ENCODE assay signal across 9 mouse cellular contexts in the genomic region with DNA sequence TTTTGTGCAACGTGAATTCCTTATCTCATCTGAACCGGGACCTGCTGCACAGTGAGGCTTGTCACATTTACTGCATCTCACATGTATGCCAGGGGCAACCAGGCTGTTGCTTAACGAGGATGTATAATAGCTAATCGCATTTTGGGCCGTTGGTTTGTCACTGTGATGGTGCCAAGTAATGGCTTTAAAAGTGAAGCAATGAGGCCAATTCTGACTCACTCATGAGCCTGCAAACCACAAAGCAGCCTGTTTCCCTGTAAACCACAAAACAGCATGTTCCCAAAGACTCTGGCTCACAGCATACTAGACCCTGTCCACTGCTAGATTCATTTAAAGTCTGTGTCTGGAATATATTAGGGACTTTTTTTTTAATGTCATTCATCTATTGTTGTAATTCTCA.
DNase-seq lines count a peak whose midpoint lies in the region; ATAC-seq and TF ChIP-seq lines count a peak whose summit lies in the region.
"Had no signal": no experiment of that assay in that cellular context is flagged by ENCODE, and none has a peak within 500 bp of the region (broad histone marks: within the 10 kb centered on the region; RNA-seq: fewer than 3 reads in every experiment).

No protein-coding gene starts in this region.

- H3K4me2 ChIP-seq in kidney, postnatal 0 days (ENCODE audit: low read length): no peak overlapping the region
- H3K4me2 ChIP-seq in kidney, embryonic 14.5 days (replicated peaks; ENCODE audit: low read depth, low read length): no peak overlapping the region
- H3K4me2 ChIP-seq in limb, embryonic 15.5 days: no peak overlapping the region
- H3K4me2 ChIP-seq in kidney, embryonic 16.5 days (replicated peaks; ENCODE audit: low read depth, low read length): no peak overlapping the region
- H3K4me2 ChIP-seq: hindbrain, embryonic 15.5 days had no signal

- DNase-seq in kidney, postnatal 0 days (ENCODE audit: low spot score): peak; percentile 18
- peak; percentile 86 for DNase-seq in NIH3T3 (ENCODE audit: low read depth)
- peak; percentile 88 for DNase-seq in fibroblast of lung, adult 2 months (ENCODE audit: low read depth)
- no peak for DNase-seq in spleen, adult 12 weeks (ENCODE audit: low spot score)
- DNase-seq in cerebellum, adult 8-10 months: no peak

- WGBS in kidney, postnatal 0 days: 30% methylated on average over 5 of the region's 5 CpGs
- 39% methylated on average over 5 of the region's 5 CpGs for WGBS in kidney, embryonic 14.5 days
- 11% methylated on average over 5 of the region's 5 CpGs for WGBS in limb, embryonic 15.5 days
- 22% methylated on average over 5 of the region's 5 CpGs for WGBS in kidney, embryonic 16.5 days

- no peak overlapping the region for H3K27ac ChIP-seq in kidney, postnatal 0 days
- H3K27ac ChIP-seq in kidney, embryonic 14.5 days (ENCODE audit: low read depth, low read length): no peak overlapping the region
- no peak overlapping the region for H3K27ac ChIP-seq in limb, embryonic 15.5 days
- no peak overlapping the region for H3K27ac ChIP-seq in kidney, embryonic 16.5 days (ENCODE audit: low read length)
- H3K27ac ChIP-seq: hindbrain, embryonic 15.5 days had no signal

- ATAC-seq in kidney, postnatal 0 days (replicated peaks; ENCODE audit: low FRiP score, low read depth): no peak
- no peak for ATAC-seq in kidney, embryonic 14.5 days (ENCODE audit: low FRiP score, low TSS enrichment)
- ATAC-seq in limb, embryonic 15.5 days (ENCODE audit: insufficient number of reproducible peaks, low FRiP score, low TSS enrichment, low read depth): 0 out of 2 replicates have a peak, but pooled peaks have one; percentile 48
- ATAC-seq in kidney, embryonic 16.5 days (ENCODE audit: low FRiP score, low TSS enrichment): no peak

- H3K4me1 ChIP-seq in kidney, postnatal 0 days (replicated peaks; ENCODE audit: insufficient read depth, low read length): no peaks in the 10 kb centered on the region
- peaks cover 3% of the 10 kb centered on the region; the same call in 1 of the 2 replicates for H3K4me1 ChIP-seq in kidney, embryonic 14.5 days (ENCODE audit: control insufficient read depth, insufficient read depth, low read length)
- peaks cover 5% of the 10 kb centered on the region for H3K4me1 ChIP-seq in limb, embryonic 15.5 days
- no peaks in the 10 kb centered on the region for H3K4me1 ChIP-seq in kidney, embryonic 16.5 days (ENCODE audit: insufficient read depth, low read length)

- TF ChIP-seq CTCF in kidney, postnatal 0 days (IDR thresholded peaks at IDR 0.05; ENCODE audit: low read depth): no peak

- no peaks in the 10 kb centered on the region for H3K36me3 ChIP-seq in kidney, postnatal 0 days (ENCODE audit: insufficient read depth, low read length)
- no peaks in the 10 kb centered on the region for H3K36me3 ChIP-seq in kidney, embryonic 14.5 days (ENCODE audit: control insufficient read depth, insufficient read depth, low read length)
- no peaks in the 10 kb centered on the region for H3K36me3 ChIP-seq in limb, embryonic 15.5 days
- no peaks in the 10 kb centered on the region for H3K36me3 ChIP-seq in kidney, embryonic 16.5 days (ENCODE audit: insufficient read depth, low read length)
- H3K36me3 ChIP-seq: hindbrain, embryonic 15.5 days had no signal

- no peaks in the 10 kb centered on the region for H3K27me3 ChIP-seq in kidney, postnatal 0 days (ENCODE audit: insufficient read depth, low read length)
- H3K27me3 ChIP-seq in kidney, embryonic 14.5 days (ENCODE audit: control insufficient read depth, insufficient read depth, low read length): no peaks in the 10 kb centered on the region
- no peaks in the 10 kb centered on the region for H3K27me3 ChIP-seq in limb, embryonic 15.5 days
- no peaks in the 10 kb centered on the region for H3K27me3 ChIP-seq in kidney, embryonic 16.5 days (ENCODE audit: insufficient read depth, low read length)
- H3K27me3 ChIP-seq: hindbrain, embryonic 15.5 days had no signal

- H3K9me3 ChIP-seq in kidney, postnatal 0 days (replicated peaks; ENCODE audit: low read length): no peaks in the 10 kb centered on the region
- H3K9me3 ChIP-seq in kidney, embryonic 14.5 days (ENCODE audit: control insufficient read depth, low read length): peaks cover 5% of the 10 kb centered on the region; the same call in 1 of the 2 replicates
- no peaks in the 10 kb centered on the region for H3K9me3 ChIP-seq in limb, embryonic 15.5 days
- no peaks in the 10 kb centered on the region for H3K9me3 ChIP-seq in kidney, embryonic 16.5 days (ENCODE audit: low read length)
- H3K9me3 ChIP-seq: hindbrain, embryonic 15.5 days had no signal

- no peak overlapping the region for H3K9ac ChIP-seq in kidney, postnatal 0 days (ENCODE audit: low read depth, low read length)
- H3K9ac ChIP-seq in kidney, embryonic 14.5 days (ENCODE audit: low read depth, low read length): no peak overlapping the region
- H3K9ac ChIP-seq in limb, embryonic 15.5 days: no peak overlapping the region
- no peak overlapping the region for H3K9ac ChIP-seq in kidney, embryonic 16.5 days (replicated peaks; ENCODE audit: low read length)
- H3K9ac ChIP-seq: hindbrain, embryonic 15.5 days had no signal

- no peak overlapping the region for H3K4me3 ChIP-seq in kidney, postnatal 0 days (replicated peaks; ENCODE audit: low read depth, low read length)
- H3K4me3 ChIP-seq in kidney, embryonic 14.5 days (ENCODE audit: low read length): no peak overlapping the region
- no peak overlapping the region for H3K4me3 ChIP-seq in limb, embryonic 15.5 days
- H3K4me3 ChIP-seq in kidney, embryonic 16.5 days (ENCODE audit: low read length): no peak overlapping the region
- H3K4me3 ChIP-seq: hindbrain, embryonic 15.5 days had no signal

Comparison
In these comparisons a context has a peak if more than half of its experiments do, and no peak if none do; other contexts are left out.
1. DNase-seq: peak in kidney, postnatal 0 days (single experiment), NIH3T3 (single experiment) and fibroblast of lung, adult 2 months (single experiment); none in spleen, adult 12 weeks (single experiment) and cerebellum, adult 8-10 months (single experiment).